8 mouse cellular contexts compared by ENCODE assay signal in the genomic region with DNA sequence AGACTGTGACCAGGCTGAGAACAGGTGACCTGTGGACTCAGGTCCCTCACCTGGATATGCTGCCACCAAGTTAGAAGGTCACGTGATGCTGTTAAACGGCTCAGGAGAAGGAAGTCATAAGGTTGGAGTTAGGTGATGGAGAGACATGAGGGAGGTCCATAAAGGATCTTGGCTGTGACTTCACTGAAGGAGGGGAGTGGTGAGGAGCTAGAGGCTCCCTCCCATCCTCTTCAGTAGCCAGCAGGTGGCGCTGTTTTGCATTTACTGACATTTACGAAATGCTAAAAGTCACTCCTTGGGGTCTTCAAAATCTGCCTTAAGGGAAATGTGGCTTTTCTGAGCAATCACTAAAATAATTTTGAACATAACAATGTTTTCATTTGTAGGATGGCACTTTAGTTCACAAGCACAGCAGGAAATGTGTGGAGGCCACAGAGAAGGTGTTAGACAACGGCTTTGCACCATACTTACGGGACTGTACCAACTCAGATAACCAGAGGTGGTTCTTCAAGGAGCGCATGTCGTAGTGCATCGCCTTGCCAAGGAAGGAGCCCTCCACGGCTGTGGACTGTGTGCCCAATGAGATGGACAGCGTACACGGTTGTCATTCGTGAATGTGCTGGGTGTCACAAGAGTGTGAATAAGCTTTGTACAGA. TPM values are rescaled to one million over a fixed set of nuclear protein-coding genes. Genes with fewer than 3 reads are reported as not detected.
DNase-seq lines count a peak whose midpoint lies in the region; ATAC-seq and TF ChIP-seq lines count a peak whose summit lies in the region.

No protein-coding gene starts in this region.

- no peak overlapping the region for H3K27ac ChIP-seq in embryonic facial prominence, embryonic 11.5 days (replicated peaks; ENCODE audit: low read depth, low read length)
- no peak overlapping the region for H3K27ac ChIP-seq in lung, embryonic 14.5 days (ENCODE audit: low read depth)
- H3K27ac ChIP-seq in small intestine, adult 2 months (ENCODE audit: insufficient read depth, low read depth, low read length): no peak overlapping the region

- no peaks in the 10 kb centered on the region for H3K36me3 ChIP-seq in embryonic facial prominence, embryonic 11.5 days (replicated peaks; ENCODE audit: control insufficient read depth, insufficient read depth, low read depth, low read length)
- H3K36me3 ChIP-seq in lung, embryonic 14.5 days (ENCODE audit: insufficient read depth): no peaks in the 10 kb centered on the region
- H3K36me3 ChIP-seq in small intestine, adult 2 months (ENCODE audit: control insufficient read depth, insufficient read depth, low read length): no peaks in the 10 kb centered on the region

- WGBS in embryonic facial prominence, embryonic 11.5 days: 62% methylated on average over 13 of the region's 13 CpGs
- WGBS in lung, embryonic 14.5 days: 58% methylated on average over 13 of the region's 13 CpGs
- WGBS in small intestine, adult 2 months: 69% methylated on average over 13 of the region's 13 CpGs

- no peaks in the 10 kb centered on the region for H3K27me3 ChIP-seq in embryonic facial prominence, embryonic 11.5 days (ENCODE audit: control insufficient read depth, insufficient read depth, low read length)
- H3K27me3 ChIP-seq in lung, embryonic 14.5 days (ENCODE audit: insufficient read depth, low read length): no peaks in the 10 kb centered on the region
- no peaks in the 10 kb centered on the region for H3K27me3 ChIP-seq in small intestine, adult 2 months (ENCODE audit: control insufficient read depth, insufficient read depth, low read length)

- peak; percentile 87 for TF ChIP-seq CTCF in lung, embryonic 14.5 days (IDR thresholded peaks at IDR 0.05; ENCODE audit: low read depth)
- peak; percentile 66; the same call in 1 of the 2 replicates for TF ChIP-seq CTCF in small intestine, adult 2 months (IDR thresholded peaks at IDR 0.05; ENCODE audit: extremely low read depth, insufficient read length, insufficient replicate concordance, low read depth, low read length)

- no peak for TF ChIP-seq POLR2A in small intestine, adult 2 months (IDR thresholded peaks at IDR 0.05; ENCODE audit: low read depth, low read length)

- H3K4me3 ChIP-seq in embryonic facial prominence, embryonic 11.5 days (ENCODE audit: low read depth, low read length): no peak overlapping the region
- no peak overlapping the region for H3K4me3 ChIP-seq in lung, embryonic 14.5 days (ENCODE audit: low read depth, low read length)
- H3K4me3 ChIP-seq in small intestine, adult 2 months (ENCODE audit: low read depth, low read length): no peak overlapping the region

- H3K9me3 ChIP-seq in embryonic facial prominence, embryonic 11.5 days (replicated peaks; ENCODE audit: control insufficient read depth, low read length): no peaks in the 10 kb centered on the region
- H3K9me3 ChIP-seq in lung, embryonic 14.5 days (ENCODE audit: low read depth, low read length): no peaks in the 10 kb centered on the region

- H3K9ac ChIP-seq in embryonic facial prominence, embryonic 11.5 days (replicated peaks; ENCODE audit: low read length): no peak overlapping the region
- H3K9ac ChIP-seq in lung, embryonic 14.5 days: no peak overlapping the region

- H3K4me1 ChIP-seq in embryonic facial prominence, embryonic 11.5 days (ENCODE audit: control insufficient read depth, insufficient read depth, low read length): no peaks in the 10 kb centered on the region
- no peaks in the 10 kb centered on the region for H3K4me1 ChIP-seq in lung, embryonic 14.5 days (ENCODE audit: insufficient read depth)
- no peaks in the 10 kb centered on the region for H3K4me1 ChIP-seq in small intestine, adult 2 months (ENCODE audit: control insufficient read depth, insufficient read depth, insufficient read length, low read length)

- ATAC-seq in embryonic facial prominence, embryonic 11.5 days (replicated peaks; ENCODE audit: insufficient number of reproducible peaks, low FRiP score, low TSS enrichment, low read depth): no peak
- ATAC-seq in lung, embryonic 14.5 days (ENCODE audit: insufficient read depth): no peak; the same call in 1 of the 2 replicates

- H3K4me2 ChIP-seq in embryonic facial prominence, embryonic 11.5 days (ENCODE audit: low read depth, low read length): no peak overlapping the region
- no peak overlapping the region for H3K4me2 ChIP-seq in lung, embryonic 14.5 days

- DNase-seq in cerebellum, adult 18-20 months: peak; percentile 33 to 52
- no peak for DNase-seq in cerebellum, adult 11-12 months
- DNase-seq in urinary bladder, postnatal 25 days (ENCODE audit: low spot score): peak; percentile 64
- DNase-seq in urinary bladder, postnatal 10 days (ENCODE audit: low spot score): no peak
- peak; percentile 79 for DNase-seq in embryonic facial prominence, embryonic 11.5 days (ENCODE audit: low spot score)
- peak; percentile 49 for DNase-seq in kidney, adult 9 months
- peak; percentile 88 for DNase-seq in lung, embryonic 14.5 days

RNA-seq across cellular contexts. Expression of gene Galnt12, which starts 30.5 kb away (rescaled TPM):
- 2.3 and 3.6 TPM in 2 replicates for polyA plus RNA-seq in embryonic facial prominence, embryonic 11.5 days (2014; fragmentation: Nextera tagmentation; extraction: Ambion mirVana)
- 5.1 and 6.4 TPM in 2 replicates for polyA plus RNA-seq in lung, embryonic 14.5 days (2014; fragmentation: Nextera tagmentation; extraction: Ambion mirVana)
- polyA plus RNA-seq in small intestine, adult 2 months (2012; rRNA removed): 18.0 and 28.3 TPM in 2 replicates

Comparison
In these comparisons a context has a peak if more than half of its experiments do, and no peak if none do; other contexts are left out.
1. DNase-seq: peak in cerebellum, adult 18-20 months (2 of 2), urinary bladder, postnatal 25 days (single experiment), embryonic facial prominence, embryonic 11.5 days (single experiment), kidney, adult 9 months (single experiment) and lung, embryonic 14.5 days (single experiment); none in cerebellum, adult 11-12 months (single experiment) and urinary bladder, postnatal 10 days (single experiment).